Mouse (Mus musculus): ENCODE measurements around the gene Nhlh2.

- TF ChIP-seq CTCF (IDR thresholded peaks at IDR 0.05; ENCODE audit: borderline replicate concordance, insufficient read depth, low read depth, low read length) (no peak), POLR2A (IDR thresholded peaks at IDR 0.05; ENCODE audit: borderline replicate concordance, insufficient read depth, low read length) (no peak)
Observed at GRCm38 (mm10) chr3:102023829-102024228, 14.0 kb downstream of the Nhlh2 start.

All from cerebellum, adult 2 months (tissue).